Mouse (Mus musculus): ENCODE measurements around the gene Ptpn1. TPM values are rescaled to one million over a fixed set of nuclear protein-coding genes. Genes with fewer than 3 reads are reported as not detected.
A peak's percentile ranks its signal among the peaks of the same experiment; 100 is the strongest.

Gene Ptpn1
- polyA plus RNA-seq, 1 experiment from 2014 or later: 45.5 TPM

DNA sequence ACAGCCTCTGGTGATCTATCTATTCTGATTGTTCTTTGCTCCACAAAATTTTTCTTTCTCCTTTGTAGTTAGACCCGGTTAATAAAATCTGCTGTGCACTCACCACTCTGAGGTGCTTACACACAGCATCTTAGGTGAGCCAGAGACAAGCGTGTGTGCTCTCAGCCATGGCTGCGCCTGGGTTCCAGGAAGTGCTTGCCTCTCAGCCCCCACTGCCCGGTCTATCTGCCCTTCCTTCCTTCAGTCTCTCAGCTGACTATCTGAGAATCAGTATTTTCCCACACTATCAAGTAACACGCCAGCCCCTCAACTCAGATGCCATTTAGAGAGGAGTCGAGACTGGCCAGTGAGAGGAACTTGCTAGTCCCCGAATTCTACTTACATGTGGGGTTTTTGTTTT, 28.1 kb downstream of the Ptpn1 start:
- Histone ChIP-seq H3K4me3 (ENCODE audit: low read length) (no peak overlapping the region), H3K27ac (ENCODE audit: low read length) (no peak overlapping the region), H3K36me3 (ENCODE audit: control insufficient read depth, insufficient read depth, low read length) (peaks cover 6% of the 10 kb centered on the region; the same call in 1 of the 2 replicates), H3K9ac (ENCODE audit: low read depth, low read length) (no peak overlapping the region), H3K9me3 (ENCODE audit: control insufficient read depth, low read length) (no peaks in the 10 kb centered on the region), H3K4me2 (ENCODE audit: low read depth, low read length) (no peak overlapping the region), H3K27me3 (replicated peaks; ENCODE audit: control insufficient read depth, insufficient read depth, low read length) (no peaks in the 10 kb centered on the region), H3K4me1 (ENCODE audit: control insufficient read depth, insufficient read depth, low read length) (peaks cover 31% of the 10 kb centered on the region)
- peak; percentile 6; the same call in 1 of the 2 replicates for ATAC-seq
- WGBS: 59% methylated on average over 7 of the region's 7 CpGs

DNA sequence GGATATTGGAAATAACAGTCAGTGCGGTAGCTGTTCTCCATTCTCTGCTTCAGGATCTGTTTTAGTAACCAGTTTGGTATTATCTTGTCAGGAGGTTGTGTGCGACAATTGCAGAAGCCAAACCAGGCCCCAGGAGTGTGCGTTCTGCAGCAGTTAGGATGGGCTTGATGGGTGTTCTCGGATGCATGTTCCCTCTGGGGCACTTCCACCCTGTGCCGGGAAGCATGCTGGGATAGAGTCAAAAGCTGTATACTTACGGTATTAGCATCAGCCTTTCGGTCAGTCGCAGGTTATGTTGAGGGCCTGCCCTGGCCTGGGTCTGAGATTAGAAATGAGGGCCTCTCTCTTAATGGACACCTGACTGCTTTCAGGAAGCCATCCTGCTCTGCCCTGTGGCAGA, 28.7 kb downstream of the Ptpn1 start:
- Histone ChIP-seq H3K4me2 (ENCODE audit: low read depth, low read length) (no peak overlapping the region), H3K27me3 (replicated peaks; ENCODE audit: control insufficient read depth, insufficient read depth, low read length) (no peaks in the 10 kb centered on the region), H3K4me3 (ENCODE audit: low read length) (no peak overlapping the region), H3K36me3 (ENCODE audit: control insufficient read depth, insufficient read depth, low read length) (peaks cover 9% of the 10 kb centered on the region; the same call in 1 of the 2 replicates), H3K9me3 (ENCODE audit: control insufficient read depth, low read length) (no peaks in the 10 kb centered on the region), H3K27ac (ENCODE audit: low read length) (no peak overlapping the region), H3K4me1 (ENCODE audit: control insufficient read depth, insufficient read depth, low read length) (peaks cover 31% of the 10 kb centered on the region), H3K9ac (ENCODE audit: low read depth, low read length) (no peak overlapping the region)
- no peak for ATAC-seq
- WGBS: 83% methylated on average over 8 of the region's 8 CpGs

DNA sequence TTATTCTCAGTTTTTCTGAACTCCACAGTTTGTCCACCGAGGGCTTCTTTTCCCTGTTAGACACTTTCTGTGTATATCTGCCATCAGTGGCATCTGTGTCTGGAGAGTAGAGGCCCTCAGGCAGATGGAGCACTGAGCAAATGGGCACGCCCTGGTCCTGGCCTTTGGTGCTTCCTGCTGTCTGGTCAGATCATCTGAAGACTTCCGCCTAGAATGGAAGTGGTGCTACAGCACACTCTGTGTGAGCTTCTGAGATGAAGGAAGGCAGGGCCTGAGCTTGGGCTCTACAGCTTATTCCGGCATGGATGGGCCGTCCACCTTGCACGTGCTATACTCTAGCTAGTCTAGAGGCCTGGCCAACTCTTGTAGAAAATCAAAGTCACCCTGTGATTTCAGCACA, 30.5 kb downstream of the Ptpn1 start:
- H3K9me3 ChIP-seq (ENCODE audit: control insufficient read depth, low read length): no peaks in the 10 kb centered on the region
- ATAC-seq: no peak
- H3K4me1 ChIP-seq (ENCODE audit: control insufficient read depth, insufficient read depth, low read length): peaks cover 31% of the 10 kb centered on the region
- H3K4me3 ChIP-seq (ENCODE audit: low read length): no peak overlapping the region
- no peak overlapping the region for H3K27ac ChIP-seq (ENCODE audit: low read length)
- H3K36me3 ChIP-seq (ENCODE audit: control insufficient read depth, insufficient read depth, low read length): peaks cover 9% of the 10 kb centered on the region
- H3K4me2 ChIP-seq (ENCODE audit: low read depth, low read length): no peak overlapping the region
- H3K27me3 ChIP-seq (replicated peaks; ENCODE audit: control insufficient read depth, insufficient read depth, low read length): no peaks in the 10 kb centered on the region
- WGBS: 89% methylated on average over 6 of the region's 6 CpGs
- no peak overlapping the region for H3K9ac ChIP-seq (ENCODE audit: low read depth, low read length)

DNA sequence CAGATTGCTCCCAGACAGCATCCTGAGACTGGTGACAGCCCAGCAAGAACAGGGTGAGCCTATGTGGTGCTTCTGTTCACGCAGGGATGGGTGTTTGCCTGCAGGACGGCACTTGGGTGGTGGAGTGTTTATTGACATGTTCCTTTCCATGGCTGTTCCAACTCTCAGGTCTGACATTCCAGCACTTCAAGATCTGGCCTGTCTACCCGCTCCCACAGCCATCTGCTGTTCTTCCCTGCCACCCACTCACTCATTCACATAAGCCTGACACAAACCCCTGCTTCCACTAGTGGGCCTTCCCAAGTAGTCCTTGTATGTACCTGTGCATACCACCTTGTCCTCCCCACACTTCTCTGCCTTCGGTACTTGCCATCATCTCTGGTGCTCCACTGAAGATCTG, 31.3 kb downstream of the Ptpn1 start:
- 78% methylated on average over 4 of the region's 4 CpGs for WGBS

DNA sequence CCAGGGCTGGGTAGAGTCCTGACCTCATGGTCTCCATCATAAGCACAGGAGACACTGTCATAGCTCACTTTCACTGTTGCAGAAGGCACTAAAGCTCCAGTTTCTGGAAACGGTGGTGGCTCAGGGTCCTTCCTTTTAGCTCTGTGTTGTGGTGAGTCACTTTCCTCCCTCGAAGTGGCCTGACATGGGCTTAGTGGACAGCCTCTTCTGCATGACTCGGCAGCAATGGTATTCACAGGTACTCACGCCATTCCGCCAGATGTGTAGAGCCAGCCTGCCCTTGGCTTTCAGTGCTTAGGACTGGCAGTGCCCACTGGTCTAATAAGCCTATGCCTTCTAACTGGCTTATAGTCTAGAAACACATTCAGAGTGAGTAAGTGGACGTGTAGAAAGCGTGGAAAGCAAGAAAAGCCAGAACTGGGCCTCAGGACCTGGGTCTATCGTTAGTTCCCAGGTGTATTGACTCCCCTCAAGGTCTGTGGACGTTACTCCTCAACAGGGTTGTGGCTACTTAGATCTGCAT, 32.0 kb downstream of the Ptpn1 start:
- H3K27ac ChIP-seq (ENCODE audit: low read length): no peak overlapping the region
- H3K4me2 ChIP-seq (ENCODE audit: low read depth, low read length): no peak overlapping the region
- WGBS: 90% methylated on average over 9 of the region's 9 CpGs
- H3K4me3 ChIP-seq (ENCODE audit: low read length): no peak overlapping the region
- H3K27me3 ChIP-seq (replicated peaks; ENCODE audit: control insufficient read depth, insufficient read depth, low read length): no peaks in the 10 kb centered on the region
- peaks cover 9% of the 10 kb centered on the region for H3K36me3 ChIP-seq (ENCODE audit: control insufficient read depth, insufficient read depth, low read length)
- H3K9me3 ChIP-seq (ENCODE audit: control insufficient read depth, low read length): no peaks in the 10 kb centered on the region
- no peak for ATAC-seq
- no peak overlapping the region for H3K9ac ChIP-seq (ENCODE audit: low read depth, low read length)
- H3K4me1 ChIP-seq (ENCODE audit: control insufficient read depth, insufficient read depth, low read length): peaks cover 21% of the 10 kb centered on the region

More for the DNA sequence above, 31.3 kb downstream of the Ptpn1 start:
- peaks cover 27% of the 10 kb centered on the region for H3K4me1 ChIP-seq (ENCODE audit: control insufficient read depth, insufficient read depth, low read length)
- peaks cover 9% of the 10 kb centered on the region for H3K36me3 ChIP-seq (ENCODE audit: control insufficient read depth, insufficient read depth, low read length)
- H3K27me3 ChIP-seq (replicated peaks; ENCODE audit: control insufficient read depth, insufficient read depth, low read length): no peaks in the 10 kb centered on the region
- H3K9me3 ChIP-seq (ENCODE audit: control insufficient read depth, low read length): no peaks in the 10 kb centered on the region
- H3K4me2 ChIP-seq (ENCODE audit: low read depth, low read length): no peak overlapping the region
- no peak for ATAC-seq
- H3K4me3 ChIP-seq (ENCODE audit: low read length): no peak overlapping the region
- H3K27ac ChIP-seq (ENCODE audit: low read length): no peak overlapping the region
- H3K9ac ChIP-seq (ENCODE audit: low read depth, low read length): no peak overlapping the region

DNA sequence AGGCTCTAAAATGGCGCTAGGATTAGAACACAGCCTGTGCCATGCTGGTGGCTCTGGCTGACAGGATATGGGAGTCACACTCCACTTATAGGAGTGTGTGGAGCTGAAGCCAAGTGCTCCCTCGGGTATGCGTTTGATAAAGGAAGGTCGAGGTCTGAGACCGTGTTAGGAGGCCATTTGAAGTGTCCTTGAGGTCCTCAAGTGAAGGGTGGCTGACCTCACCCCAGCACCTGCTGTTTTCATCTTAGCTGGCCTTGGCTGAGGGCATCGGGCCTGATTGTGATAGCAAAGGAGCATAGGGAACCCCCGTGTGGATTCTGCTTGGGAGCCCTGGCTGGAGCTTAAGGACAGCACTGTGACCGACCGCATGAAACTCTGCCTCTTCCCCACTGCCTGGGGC, 32.5 kb downstream of the Ptpn1 start:
- peaks cover 17% of the 10 kb centered on the region for H3K4me1 ChIP-seq (ENCODE audit: control insufficient read depth, insufficient read depth, low read length)
- no peak overlapping the region for H3K9ac ChIP-seq (ENCODE audit: low read depth, low read length)
- H3K27ac ChIP-seq (ENCODE audit: low read length): no peak overlapping the region
- WGBS: 90% methylated on average over 9 of the region's 9 CpGs
- no peak overlapping the region for H3K4me3 ChIP-seq (ENCODE audit: low read length)
- no peak for ATAC-seq
- H3K27me3 ChIP-seq (replicated peaks; ENCODE audit: control insufficient read depth, insufficient read depth, low read length): no peaks in the 10 kb centered on the region
- H3K36me3 ChIP-seq (ENCODE audit: control insufficient read depth, insufficient read depth, low read length): peaks cover 9% of the 10 kb centered on the region
- no peak overlapping the region for H3K4me2 ChIP-seq (ENCODE audit: low read depth, low read length)
- no peaks in the 10 kb centered on the region for H3K9me3 ChIP-seq (ENCODE audit: control insufficient read depth, low read length)

DNA sequence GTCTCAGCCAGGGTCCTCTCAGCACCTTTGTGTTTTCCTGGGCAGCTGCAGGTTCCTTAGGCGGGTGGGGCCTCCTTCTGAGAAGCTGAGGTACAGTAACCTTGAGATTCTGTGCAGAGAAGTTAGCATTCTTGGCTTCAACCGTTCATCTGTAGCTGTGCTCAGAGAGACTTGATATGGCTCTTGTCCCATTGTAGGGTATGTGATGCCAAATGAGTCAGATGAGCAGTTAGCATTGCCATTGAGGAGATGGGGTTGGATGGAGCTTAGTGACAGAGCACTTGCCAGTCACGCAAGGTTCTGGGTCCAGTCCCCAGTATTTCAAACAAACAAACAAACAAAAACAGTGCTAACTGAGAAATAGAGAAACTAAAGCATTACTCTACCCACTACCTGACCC, 34.1 kb downstream of the Ptpn1 start:
- 89% methylated on average over 3 of the region's 3 CpGs for WGBS
- peaks cover under 1% of the 10 kb centered on the region for H3K4me1 ChIP-seq (ENCODE audit: control insufficient read depth, insufficient read depth, low read length)
- no peak overlapping the region for H3K4me2 ChIP-seq (ENCODE audit: low read depth, low read length)

DNA sequence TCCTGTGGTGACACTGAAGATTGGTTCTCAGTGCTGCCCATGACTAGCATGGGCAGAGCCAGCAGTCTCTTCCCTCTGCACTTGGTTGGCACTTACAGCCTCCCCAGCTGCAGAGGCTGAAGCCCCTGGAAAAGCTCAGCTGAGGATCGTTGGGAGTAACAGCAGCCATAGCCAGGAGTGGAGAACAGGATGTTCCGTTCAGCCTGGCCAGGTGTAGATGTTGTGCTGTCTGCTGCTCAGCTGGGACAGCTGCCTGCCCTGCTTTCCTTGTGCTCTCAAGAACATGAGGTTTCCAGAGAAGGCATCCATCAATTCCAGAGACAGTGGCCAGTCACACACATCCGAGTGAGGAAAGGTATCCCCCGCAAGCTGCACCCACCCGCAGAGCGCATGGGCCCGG, 36.6 kb downstream of the Ptpn1 start:
- Histone ChIP-seq H3K4me3 (ENCODE audit: low read length) (no peak overlapping the region), H3K4me1 (ENCODE audit: control insufficient read depth, insufficient read depth, low read length) (peaks cover 4% of the 10 kb centered on the region; the same call in 1 of the 2 replicates), H3K4me2 (ENCODE audit: low read depth, low read length) (no peak overlapping the region), H3K9ac (ENCODE audit: low read depth, low read length) (no peak overlapping the region), H3K36me3 (ENCODE audit: control insufficient read depth, insufficient read depth, low read length) (peaks cover 11% of the 10 kb centered on the region), H3K27me3 (replicated peaks; ENCODE audit: control insufficient read depth, insufficient read depth, low read length) (no peaks in the 10 kb centered on the region), H3K27ac (ENCODE audit: low read length) (no peak overlapping the region), H3K9me3 (ENCODE audit: control insufficient read depth, low read length) (no peaks in the 10 kb centered on the region)
- no peak for ATAC-seq
- WGBS: 93% methylated on average over 7 of the region's 7 CpGs

More for the DNA sequence above, 34.1 kb downstream of the Ptpn1 start:
- no peak overlapping the region for H3K27ac ChIP-seq (ENCODE audit: low read length)
- no peaks in the 10 kb centered on the region for H3K9me3 ChIP-seq (ENCODE audit: control insufficient read depth, low read length)
- ATAC-seq: no peak
- no peak overlapping the region for H3K4me3 ChIP-seq (ENCODE audit: low read length)
- no peaks in the 10 kb centered on the region for H3K27me3 ChIP-seq (replicated peaks; ENCODE audit: control insufficient read depth, insufficient read depth, low read length)
- H3K36me3 ChIP-seq (ENCODE audit: control insufficient read depth, insufficient read depth, low read length): peaks cover 9% of the 10 kb centered on the region
- H3K9ac ChIP-seq (ENCODE audit: low read depth, low read length): no peak overlapping the region

DNA sequence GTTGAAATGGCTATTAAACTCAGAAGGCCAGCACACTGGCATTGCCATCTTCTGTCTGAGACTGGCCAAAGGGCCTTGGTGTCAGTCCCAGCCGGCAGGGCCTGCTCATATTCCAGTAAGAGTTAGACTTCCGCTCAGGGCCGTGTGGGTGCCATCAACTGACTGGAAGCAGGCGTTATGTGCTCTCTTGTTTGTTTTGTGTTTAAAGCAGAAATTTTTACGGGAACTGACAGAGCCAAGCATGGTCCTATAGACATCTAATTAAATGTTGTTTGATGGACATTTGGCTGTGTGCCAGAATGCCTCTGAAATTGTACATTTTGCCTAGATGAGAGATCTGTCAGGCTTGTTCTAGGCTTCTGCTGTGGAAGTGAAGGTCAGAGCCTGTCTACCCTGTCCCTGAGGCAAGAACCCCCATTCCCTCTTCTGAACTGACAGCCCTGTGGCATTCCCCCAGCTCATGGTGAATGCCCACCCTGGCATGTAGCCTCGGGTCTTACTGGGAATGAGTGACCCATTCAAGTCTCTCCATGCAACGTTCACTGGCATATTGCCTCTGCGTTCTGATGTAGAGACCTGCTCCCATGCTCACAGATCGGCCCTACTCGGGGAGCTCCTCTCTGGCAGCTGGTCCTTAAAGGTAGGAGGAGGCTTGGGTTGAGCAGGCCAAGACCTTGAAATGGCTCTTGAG, 38.1 kb downstream of the Ptpn1 start:
- Histone ChIP-seq H3K9ac (ENCODE audit: low read depth, low read length) (no peak overlapping the region), H3K4me1 (ENCODE audit: control insufficient read depth, insufficient read depth, low read length) (peaks cover 4% of the 10 kb centered on the region; the same call in 1 of the 2 replicates), H3K9me3 (ENCODE audit: control insufficient read depth, low read length) (no peaks in the 10 kb centered on the region), H3K27ac (ENCODE audit: low read length) (no peak overlapping the region), H3K4me2 (ENCODE audit: low read depth, low read length) (no peak overlapping the region), H3K27me3 (replicated peaks; ENCODE audit: control insufficient read depth, insufficient read depth, low read length) (no peaks in the 10 kb centered on the region), H3K4me3 (ENCODE audit: low read length) (no peak overlapping the region), H3K36me3 (ENCODE audit: control insufficient read depth, insufficient read depth, low read length) (peaks cover 12% of the 10 kb centered on the region)
- no peak for ATAC-seq
- 75% methylated on average over 10 of the region's 10 CpGs for WGBS
